Mouse (Mus musculus) C2C12 (cell line): Measurements from ENCODE around the gene Isoc2b. TPM values are rescaled to one million over a fixed set of nuclear protein-coding genes. Genes with fewer than 3 reads are reported as not detected.
"Not testable (repeated sequence)": the region's sequence is repeated elsewhere in the genome, so short reads cannot be mapped to it uniquely, and the experiment has no call there.

ENCODE experiments used
- H3K27me3 ChIP-seq: one replicate; pipeline ENCODE4 v1.6.1; 2011; ENCODE audit not compliant: control insufficient read depth, insufficient read depth, insufficient read length
- H3K36me3 ChIP-seq: one replicate; pipeline ENCODE4 v1.6.1; 2011; ENCODE audit not compliant: control insufficient read depth, insufficient read depth
- H3K4me3 ChIP-seq: one replicate; pipeline ENCODE4 v1.5.1; 2011; ENCODE audit warnings: mild to moderate bottlenecking, control low read depth; ENCODE audit not compliant: poor library complexity, insufficient read depth, severe bottlenecking
- H3K79me2 ChIP-seq: one replicate; pipeline ENCODE4 v1.6.1; 2011; ENCODE audit not compliant: control insufficient read depth, insufficient read depth
- H3K79me3 ChIP-seq: one replicate; pipeline ENCODE4 v1.6.1; 2011; ENCODE audit warnings: low read depth, control low read depth
- H3ac ChIP-seq: one replicate; pipeline ENCODE3; 2011; ENCODE audit warnings: low read depth; ENCODE audit not compliant: control insufficient read depth, insufficient read length
- CEBPB ChIP-seq: IDR thresholded peaks from one replicate; pipeline ENCODE4 v1.6.1; 2011; ENCODE audit warnings: low read depth, mild to moderate bottlenecking, control low read depth, moderate library complexity
- CTCF ChIP-seq: IDR thresholded peaks from one replicate; pipeline ENCODE4 v1.5.1; 2011; ENCODE audit not compliant: control insufficient read depth, insufficient read depth, insufficient read length
- FOSL1 ChIP-seq: IDR thresholded peaks from one replicate; pipeline ENCODE4 v1.8.0; 2011; ENCODE audit warnings: mild to moderate bottlenecking, low read length; ENCODE audit not compliant: poor library complexity, insufficient read depth, severe bottlenecking
- MAX ChIP-seq: IDR thresholded peaks from one replicate; pipeline ENCODE4 v1.6.1; 2011; ENCODE audit warnings: mild to moderate bottlenecking, control low read depth
- MYOD1 ChIP-seq: IDR thresholded peaks from one replicate; pipeline ENCODE4 v1.6.1; 2011; ENCODE audit warnings: low read depth; ENCODE audit not compliant: control insufficient read depth, insufficient read length
- MYOG ChIP-seq: IDR thresholded peaks from one replicate; pipeline ENCODE4 v1.6.1; 2011; ENCODE audit not compliant: control insufficient read depth, insufficient read length; ENCODE audit errors: extremely low read depth
- USF1 ChIP-seq: IDR thresholded peaks from one replicate; pipeline ENCODE4 v1.6.1; 2011; ENCODE audit warnings: low read depth, mild to moderate bottlenecking, control low read depth, moderate library complexity
- polyA plus RNA-seq: library from polyadenylated mRNA; unstranded; fragments of >200 nt; fragmentation: generic; extraction: Trizol; gene quantifications from one replicate; pipeline ENCODE4 v1.2.1, GENCODE M21; 2012; ENCODE audit warnings: missing spikeins

Isoc2b gene
- polyA plus RNA-seq, 1 experiment, result 0.32 TPM

- Histone ChIP-seq H3K27me3 (peaks cover 4% of the 10 kb centered on the region), H3K4me3 (no peak overlapping the region), H3ac (no peak overlapping the region), H3K79me3 (peaks cover 4% of the 10 kb centered on the region), H3K79me2 (peaks cover 6% of the 10 kb centered on the region), H3K36me3 (no peaks in the 10 kb centered on the region)
- TF ChIP-seq MAX (no peak), MYOD1 (no peak), FOSL1 (no peak), USF1 (no peak), CTCF (no peak), CEBPB (no peak), MYOG (no peak)
These were observed 53.5 kb downstream of the Isoc2b start for GRCm38 (mm10) chr7:4816559-4816958.

DNA sequence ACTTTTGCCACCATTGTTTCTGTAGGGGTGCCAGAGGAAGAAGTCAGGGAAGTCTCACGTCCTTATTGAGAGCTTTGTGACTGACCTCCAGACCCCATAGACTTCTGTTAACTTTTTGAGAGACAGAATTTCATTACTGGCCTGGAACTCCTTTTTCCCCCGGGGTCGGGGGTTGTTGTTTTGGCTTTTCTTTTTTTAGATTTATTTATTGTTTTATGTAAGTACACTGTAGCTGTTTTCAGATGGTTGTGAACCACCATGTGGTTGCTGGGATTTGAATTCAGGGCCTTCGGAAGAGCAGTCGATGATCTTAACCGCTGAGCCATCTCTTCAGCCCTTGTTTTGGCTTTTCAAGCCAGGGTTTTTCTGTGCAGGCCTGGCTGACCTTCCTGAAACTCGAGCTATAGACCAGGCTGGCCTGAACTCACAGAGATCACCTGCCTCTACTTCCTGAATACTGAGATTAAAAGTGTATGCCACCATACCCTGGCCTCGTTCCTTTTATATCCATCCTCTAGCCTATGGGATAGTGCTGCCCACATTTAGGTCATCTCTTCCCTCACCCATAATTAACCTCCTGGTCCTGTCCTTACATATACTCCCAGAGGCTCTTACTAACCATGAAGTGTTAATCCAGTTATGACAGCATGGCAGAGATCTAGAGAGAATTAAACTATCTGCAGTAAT lies 56.8 kb downstream of the Isoc2b start:
- Histone ChIP-seq H3ac (peak overlapping the region; percentile 47), H3K4me3 (peak overlapping the region; percentile 40), H3K36me3 (peaks cover 31% of the 10 kb centered on the region), H3K79me3 (peaks cover 35% of the 10 kb centered on the region), H3K79me2 (peaks cover 39% of the 10 kb centered on the region), H3K27me3 (no peaks in the 10 kb centered on the region)
- TF ChIP-seq FOSL1 (no peak), MAX (no peak), CEBPB (no peak), CTCF (no peak), USF1 (no peak), MYOD1 (no peak)

DNA sequence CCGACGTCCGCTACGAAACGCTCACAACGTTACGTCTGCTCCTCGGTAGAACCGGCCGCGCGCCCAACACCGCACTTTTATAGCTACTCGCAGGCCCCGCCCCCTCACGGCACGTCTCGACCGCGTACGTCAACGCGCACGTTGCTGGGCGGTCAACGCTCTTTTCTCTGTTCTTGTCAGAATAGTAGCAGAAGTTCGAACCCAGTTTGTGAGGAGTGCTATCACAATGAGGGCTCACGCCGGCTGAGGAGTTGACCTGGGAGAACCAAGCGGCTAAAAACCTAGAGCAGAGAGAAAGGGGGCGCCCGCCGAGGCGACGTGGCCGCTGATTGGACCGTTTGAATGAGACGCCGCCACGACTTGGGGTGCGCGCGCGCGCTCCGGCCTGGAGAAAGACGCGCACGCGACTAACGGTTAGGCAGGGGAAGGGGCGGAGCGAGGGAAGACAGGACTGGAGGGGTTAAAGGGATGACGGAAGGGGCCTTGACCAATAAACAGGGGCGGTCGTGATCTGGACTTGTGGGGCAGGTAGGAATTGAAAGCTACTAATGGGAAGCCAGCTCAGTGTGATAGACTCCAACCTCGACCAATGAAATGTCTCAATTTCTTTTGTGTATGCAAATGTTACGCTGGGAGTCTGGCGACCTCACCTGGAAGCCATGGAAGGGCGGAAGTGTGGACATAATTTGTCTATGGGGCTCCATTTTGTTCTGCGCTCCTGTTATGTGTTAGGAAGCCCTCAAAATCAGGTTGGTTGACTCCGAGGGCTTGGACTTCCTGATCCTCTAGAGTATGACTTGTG lies 57.6 kb downstream of the Isoc2b start, which contains the start of gene Ube2s:
Gene Ube2s, minus strand, starts transcription at position 288 of the 802 bp plus-strand sequence.
- Histone ChIP-seq H3K79me2 (peaks cover 39% of the 10 kb centered on the region), H3K27me3 (no peaks in the 10 kb centered on the region), H3ac (peak within 1 kb of the TSS; percentile 98), H3K4me3 (peak within 1 kb of the TSS; percentile 89), H3K36me3 (peaks cover 35% of the 10 kb centered on the region), H3K79me3 (peaks cover 37% of the 10 kb centered on the region)
- no peak for TF ChIP-seq MYOD1
- TF ChIP-seq CTCF, result no peak
- no peak for TF ChIP-seq FOSL1
- no peak for TF ChIP-seq MYOG

DNA sequence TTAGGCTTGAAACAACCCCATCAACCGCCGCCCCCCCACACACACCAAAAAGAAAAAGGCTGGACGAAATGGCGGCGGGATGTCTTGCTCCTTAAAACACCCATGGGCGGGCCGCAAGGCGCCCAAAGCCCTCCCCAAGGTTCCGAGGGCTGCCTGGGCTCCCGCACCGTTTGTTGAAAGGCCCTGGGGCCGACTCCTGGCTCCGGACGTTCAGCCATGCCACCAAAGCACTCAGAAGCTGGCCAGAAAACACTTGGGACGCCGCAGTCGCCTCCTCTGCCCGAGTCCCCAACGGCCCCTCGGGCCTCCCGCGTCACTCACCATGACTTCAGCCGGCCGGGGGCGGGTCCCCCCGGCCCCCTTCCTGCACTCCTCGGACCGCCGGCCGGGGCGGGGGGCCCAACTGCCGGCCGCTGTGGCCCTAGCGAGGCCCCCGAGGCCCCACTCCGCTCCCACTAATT lies 58.2 kb downstream of the Isoc2b start:
- Histone ChIP-seq H3K79me2 (peaks cover 39% of the 10 kb centered on the region), H3K4me3 (peak overlapping the region; percentile 89), H3K27me3 (no peaks in the 10 kb centered on the region), H3K36me3 (peaks cover 42% of the 10 kb centered on the region), H3ac (peak overlapping the region; percentile 98), H3K79me3 (peaks cover 38% of the 10 kb centered on the region)
- TF ChIP-seq CTCF, result no peak
- TF ChIP-seq USF1, result no peak

DNA sequence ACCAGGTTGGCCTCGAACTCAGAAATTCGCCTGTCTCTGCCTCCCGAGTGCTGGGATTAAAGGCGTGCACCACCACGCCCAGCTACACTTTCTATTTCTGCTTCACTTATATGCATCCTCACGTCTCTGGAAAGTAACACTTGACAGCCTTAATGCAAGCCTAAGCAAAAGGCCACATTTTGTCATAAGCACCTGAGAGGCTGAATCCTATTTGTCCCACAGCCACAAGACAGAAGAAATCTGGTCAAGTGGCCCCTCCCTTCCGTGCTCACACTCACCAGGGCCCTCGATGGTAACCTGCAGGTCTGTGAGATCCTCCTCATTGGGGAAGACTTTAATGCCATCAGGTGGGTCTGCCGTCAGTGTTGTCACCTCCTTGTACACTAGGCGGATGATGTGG lies 58.9 kb downstream of the Isoc2b start:
- Histone ChIP-seq H3K79me2 (peaks cover 39% of the 10 kb centered on the region), H3K4me3 (peak overlapping the region; percentile 89), H3K79me3 (peaks cover 38% of the 10 kb centered on the region), H3K36me3 (peaks cover 49% of the 10 kb centered on the region), H3ac (peak overlapping the region; percentile 98)
- not testable (repeated sequence) for H3K27me3 ChIP-seq

DNA sequence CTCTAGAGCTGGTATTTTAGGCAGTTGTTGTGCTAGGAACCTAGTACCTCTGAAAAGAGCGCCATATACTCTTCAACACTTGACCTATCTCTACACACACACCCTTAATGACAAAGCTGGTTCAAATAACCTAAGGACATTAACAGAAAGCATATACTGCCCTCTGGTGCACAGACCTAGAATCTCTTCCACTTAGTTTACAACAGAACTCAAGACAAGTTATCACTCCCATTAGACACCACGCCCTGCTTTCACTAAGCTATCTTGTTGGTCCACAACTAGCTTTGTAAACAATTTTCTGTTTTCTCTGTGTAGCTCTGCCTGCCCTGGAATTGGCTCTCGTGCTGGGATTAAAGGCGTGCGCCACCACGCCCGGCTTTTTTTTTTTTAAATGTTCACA lies 63.3 kb downstream of the Isoc2b start:
- TF ChIP-seq MAX, result no peak
- no peak for TF ChIP-seq USF1
- TF ChIP-seq CEBPB, result no peak
- no peak for TF ChIP-seq MYOG
- no peak for TF ChIP-seq FOSL1
- no peak for TF ChIP-seq MYOD1
- TF ChIP-seq CTCF, result no peak
- Histone ChIP-seq H3K79me2 (peaks cover 34% of the 10 kb centered on the region), H3K27me3 (no peaks in the 10 kb centered on the region), H3K4me3 (no peak overlapping the region), H3ac (no peak overlapping the region), H3K36me3 (peaks cover 69% of the 10 kb centered on the region), H3K79me3 (peaks cover 35% of the 10 kb centered on the region)
